Mouse (Mus musculus): ENCODE measurements around the gene Pabpn1l. TPM values are rescaled to one million over a fixed set of nuclear protein-coding genes. Genes with fewer than 3 reads are reported as not detected.
"Not testable (repeated sequence)": the region's sequence is repeated elsewhere in the genome, so short reads cannot be mapped to it uniquely, and the experiment has no call there.

The Pabpn1l gene
- total RNA-seq, 1 experiment from 2014 or later, result not detected

- ATAC-seq (ENCODE audit: extremely low read depth, insufficient number of reproducible peaks, low FRiP score, poor library complexity, severe bottlenecking), result no peak
Measured at GRCm38 (mm10) chr8:122651326-122651921, 28.9 kb upstream of the Pabpn1l start.

DNA sequence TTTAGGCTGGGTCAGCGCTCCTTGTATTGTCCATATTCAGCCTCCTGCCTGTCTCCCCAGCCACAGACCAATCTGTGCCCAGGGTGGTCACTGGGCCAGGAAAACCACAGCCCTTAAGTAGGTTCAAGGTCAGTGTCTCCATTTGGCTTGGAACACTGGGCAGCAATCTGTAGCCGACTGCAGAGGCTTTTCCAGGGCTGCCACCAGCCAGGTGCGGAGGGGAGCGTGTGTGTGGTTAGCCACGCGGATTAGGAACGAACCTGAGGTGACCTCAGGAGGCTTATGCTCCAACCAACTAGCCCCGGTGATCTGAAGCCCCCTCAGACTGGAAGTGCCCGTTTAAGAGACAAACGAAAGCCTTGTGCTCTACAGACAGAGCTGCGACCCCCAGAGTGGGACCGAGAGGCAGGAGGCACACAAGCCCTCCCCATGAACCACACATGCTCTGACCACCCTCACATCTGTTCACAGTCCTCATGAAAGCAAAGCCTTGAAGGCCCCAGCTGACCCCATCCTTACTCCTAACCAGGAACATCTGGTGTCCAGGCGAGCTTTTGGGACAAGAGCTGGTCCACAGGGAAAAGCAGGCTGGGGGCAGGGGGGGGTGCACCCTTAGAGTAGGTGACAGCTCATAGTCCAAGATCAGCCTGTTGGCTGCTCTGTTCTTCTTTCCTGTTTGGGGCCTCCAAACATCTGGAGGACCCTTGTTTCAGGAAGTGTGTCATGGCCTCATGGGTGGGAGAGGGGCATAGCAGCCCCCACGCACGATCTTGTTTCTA, 25.8 kb upstream of the Pabpn1l start:
- no peak for ATAC-seq (ENCODE audit: extremely low read depth, insufficient number of reproducible peaks, low FRiP score, poor library complexity, severe bottlenecking)

- no peak for ATAC-seq (ENCODE audit: extremely low read depth, insufficient number of reproducible peaks, low FRiP score, poor library complexity, severe bottlenecking)
Measured at GRCm38 (mm10) chr8:122646337-122646736, 23.8 kb upstream of the Pabpn1l start.

DNA sequence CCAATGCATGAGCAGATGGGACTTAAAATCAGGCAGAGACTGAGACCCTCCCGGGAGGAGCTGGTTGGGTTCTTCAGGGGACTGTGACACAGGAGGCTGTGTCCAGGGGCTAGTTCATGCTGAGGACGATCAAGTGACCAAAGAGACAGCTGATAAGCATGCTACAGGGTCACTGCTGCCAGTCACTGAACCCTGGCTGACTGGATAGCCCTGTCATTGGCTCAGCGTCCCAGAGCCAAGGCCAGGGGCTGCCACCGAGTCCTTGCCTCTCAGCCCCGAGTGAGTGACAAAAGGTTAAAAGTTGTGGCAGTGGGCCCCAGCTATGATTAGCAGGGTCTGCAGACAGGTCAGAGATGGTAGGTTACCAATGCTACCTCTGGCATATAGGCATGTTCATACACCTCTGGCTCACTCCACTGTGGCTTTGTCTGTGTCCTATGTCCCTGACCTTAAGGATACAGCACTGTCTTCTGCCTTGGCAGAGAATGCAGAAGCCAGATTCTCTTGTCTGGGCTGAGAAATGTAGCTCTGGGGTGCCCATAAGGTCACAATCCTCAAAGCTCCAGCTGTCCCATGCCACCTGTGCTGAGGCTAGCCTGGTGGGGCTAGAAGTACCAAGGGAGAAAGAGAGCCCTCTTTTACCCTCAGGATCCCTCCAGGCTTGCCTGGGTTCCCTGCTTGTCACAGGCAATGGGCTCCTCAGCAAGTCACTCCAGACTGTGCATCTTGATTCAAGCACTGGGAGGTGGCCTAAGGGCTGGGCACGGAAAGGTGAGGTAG, 21.8 kb upstream of the Pabpn1l start:
- ATAC-seq (ENCODE audit: extremely low read depth, insufficient number of reproducible peaks, low FRiP score, poor library complexity, severe bottlenecking), result no peak

- ATAC-seq (ENCODE audit: extremely low read depth, insufficient number of reproducible peaks, low FRiP score, poor library complexity, severe bottlenecking), result no peak
Measured at GRCm38 (mm10) chr8:122642071-122642470, 19.5 kb upstream of the Pabpn1l start.

GRCm38 (mm10) chr8:122641406-122641805, 18.9 kb upstream of the Pabpn1l start:
- ATAC-seq (ENCODE audit: extremely low read depth, insufficient number of reproducible peaks, low FRiP score, poor library complexity, severe bottlenecking), result no peak

GRCm38 (mm10) chr8:122640825-122641224, 18.3 kb upstream of the Pabpn1l start:
- ATAC-seq (ENCODE audit: extremely low read depth, insufficient number of reproducible peaks, low FRiP score, poor library complexity, severe bottlenecking), result no peak

DNA sequence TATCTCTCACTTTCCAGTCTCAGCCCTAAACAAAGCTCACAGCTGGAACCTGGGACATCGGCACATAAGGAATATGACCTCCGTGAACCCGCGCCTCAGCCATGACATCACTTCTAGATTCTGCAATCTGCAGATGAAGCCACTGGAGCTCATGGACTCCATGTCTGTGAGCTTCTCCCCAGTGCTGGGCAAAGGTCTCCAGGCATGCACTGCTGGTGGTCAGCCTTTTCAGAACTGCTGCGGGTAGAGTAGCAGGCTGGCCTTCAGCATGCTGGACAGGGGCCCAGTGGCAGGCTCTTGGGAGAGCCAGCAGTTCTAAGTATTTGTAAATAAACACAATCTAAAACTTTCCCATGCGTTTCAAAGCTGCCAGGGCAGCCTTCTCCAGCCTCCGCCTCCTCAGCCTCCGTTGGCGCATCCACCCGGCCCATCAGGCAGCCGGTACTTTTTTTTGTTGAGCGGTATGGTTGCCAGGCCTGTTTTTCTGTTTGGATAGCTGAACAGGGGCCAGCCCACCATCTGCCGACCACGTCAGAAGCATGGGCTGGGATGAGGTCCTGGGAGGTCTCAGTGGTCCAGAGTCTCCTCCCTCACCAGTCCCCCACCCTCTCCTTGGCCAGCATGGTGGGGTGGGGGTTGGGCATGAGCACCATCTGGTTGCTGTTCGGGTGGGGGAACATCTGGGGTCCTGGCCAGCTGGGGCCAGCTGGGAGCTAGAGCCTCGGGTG, 17.1 kb upstream of the Pabpn1l start:
- ATAC-seq (ENCODE audit: extremely low read depth, insufficient number of reproducible peaks, low FRiP score, poor library complexity, severe bottlenecking), result no peak

DNA sequence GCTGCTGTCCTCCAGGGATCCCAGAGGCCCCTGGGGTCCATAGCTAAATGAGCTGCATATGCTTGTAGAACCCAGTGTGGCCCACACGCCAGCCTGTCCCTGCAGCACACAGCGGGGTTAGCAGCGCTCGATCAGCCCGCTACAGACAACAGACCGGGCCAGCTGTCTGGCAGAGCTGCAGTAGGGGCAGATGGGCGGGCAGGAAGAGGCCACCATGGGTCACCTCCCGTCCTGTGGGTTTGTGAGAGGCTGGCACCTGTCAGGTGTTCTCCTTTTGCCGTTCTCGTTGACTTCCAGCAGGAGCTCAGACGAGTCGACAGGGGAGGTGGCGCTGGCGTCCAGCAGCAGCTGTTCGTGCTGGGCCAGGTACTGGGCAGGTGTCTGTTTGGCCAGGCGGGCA, 16.1 kb upstream of the Pabpn1l start:
- ATAC-seq (ENCODE audit: extremely low read depth, insufficient number of reproducible peaks, low FRiP score, poor library complexity, severe bottlenecking), result no peak

DNA sequence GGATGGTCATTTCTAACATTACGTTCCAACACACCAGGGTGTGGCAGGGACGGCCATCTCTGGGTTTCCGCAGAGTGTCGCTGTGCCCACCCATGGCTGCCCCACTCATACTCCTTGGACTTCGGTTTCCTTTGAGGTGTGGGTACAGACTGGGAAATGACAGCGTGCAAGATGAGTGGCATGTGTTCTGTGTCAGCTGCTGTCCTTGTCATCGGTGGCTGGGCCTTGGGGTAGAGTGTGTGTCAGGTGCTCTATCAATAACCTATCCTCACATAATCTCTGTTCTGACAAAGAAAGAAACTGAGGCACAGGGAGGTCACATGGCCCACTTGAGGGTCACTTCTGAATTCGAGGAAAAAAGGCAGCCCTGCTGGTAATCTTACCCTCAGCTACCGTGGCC, 14.7 kb upstream of the Pabpn1l start:
- ATAC-seq (ENCODE audit: extremely low read depth, insufficient number of reproducible peaks, low FRiP score, poor library complexity, severe bottlenecking), result no peak

DNA sequence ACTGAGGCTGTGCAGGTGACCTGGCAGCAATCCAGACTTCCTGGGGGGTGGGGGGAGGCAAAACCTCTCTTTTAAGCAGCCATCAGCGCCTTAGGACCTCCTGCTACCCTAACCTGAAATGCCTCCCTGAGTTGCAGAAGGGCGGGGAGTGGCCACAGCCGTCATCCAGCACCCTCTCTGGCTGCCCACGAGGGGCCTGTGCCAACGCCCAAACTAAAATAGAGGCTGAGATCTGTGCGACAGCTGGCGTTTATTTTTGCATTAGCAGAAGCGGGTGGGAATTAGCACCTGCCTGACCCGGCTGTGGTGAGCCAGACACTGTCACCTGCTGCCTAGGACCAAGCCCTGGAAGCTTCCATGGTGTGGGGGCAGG, 14.2 kb upstream of the Pabpn1l start:
- no peak for ATAC-seq (ENCODE audit: extremely low read depth, insufficient number of reproducible peaks, low FRiP score, poor library complexity, severe bottlenecking)

DNA sequence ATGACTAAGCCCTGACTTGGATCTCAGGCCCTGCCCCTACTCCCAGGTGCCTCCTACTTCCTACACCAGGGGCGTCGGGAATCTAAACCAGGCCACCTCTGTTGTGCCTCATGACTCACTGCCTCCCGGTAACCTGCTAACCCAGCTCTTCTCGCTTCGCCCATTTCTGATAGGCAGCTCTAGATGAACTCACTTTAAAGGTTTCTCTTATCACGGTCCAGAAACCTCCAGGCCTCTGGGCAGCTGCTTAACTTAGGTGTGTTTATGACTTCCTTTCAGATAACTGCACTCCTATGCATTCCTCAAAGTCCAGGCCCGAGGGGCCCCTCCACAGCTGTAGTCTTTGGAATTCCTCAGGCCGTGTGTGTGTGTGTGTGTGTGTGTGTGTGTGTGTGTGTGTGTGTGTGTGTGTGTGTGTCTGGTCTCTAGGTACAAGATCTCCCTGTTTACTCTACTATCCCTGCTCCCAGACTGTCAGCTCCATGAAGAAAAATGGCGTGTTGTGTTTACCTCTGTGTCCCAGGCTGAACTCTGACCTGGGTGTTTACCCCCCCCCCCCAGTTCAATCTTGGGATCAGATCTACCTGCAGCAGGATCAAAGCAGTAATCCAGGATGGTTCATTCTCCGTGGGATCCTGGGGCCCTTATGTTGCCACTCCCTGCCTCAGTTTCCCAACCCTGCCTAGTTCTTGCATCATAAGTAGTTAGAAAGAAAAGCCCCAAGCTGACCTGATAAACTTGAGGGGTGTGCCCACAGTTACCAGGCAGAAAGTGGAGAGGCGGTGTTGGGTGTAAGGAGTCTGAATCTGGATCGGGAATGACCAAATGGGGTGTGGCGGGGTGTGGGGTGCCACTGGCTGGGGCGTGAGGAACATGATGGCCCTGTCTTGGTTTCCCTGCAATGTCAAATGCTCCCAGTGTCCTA, 13.6 kb upstream of the Pabpn1l start:
- ATAC-seq (ENCODE audit: extremely low read depth, insufficient number of reproducible peaks, low FRiP score, poor library complexity, severe bottlenecking), result no peak

DNA sequence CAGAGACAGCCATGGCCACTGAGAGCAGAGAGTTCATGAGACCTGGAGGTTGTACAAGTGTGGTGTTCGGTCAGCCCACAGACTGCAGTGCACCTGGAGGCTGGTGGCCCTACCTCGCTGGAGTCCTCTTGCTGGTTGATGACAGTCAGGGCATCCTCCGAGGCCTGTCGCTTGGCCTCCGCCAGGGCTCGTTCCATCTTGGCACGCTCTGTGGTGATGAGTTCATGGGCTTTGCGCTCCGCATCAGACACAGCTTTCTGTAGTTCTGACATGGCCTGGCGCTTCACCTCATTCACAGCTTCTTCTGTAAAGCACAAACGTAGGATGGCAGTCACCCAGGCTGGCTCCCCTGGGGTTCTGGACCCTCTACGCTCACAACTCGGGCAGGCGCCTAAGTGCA, 10.7 kb upstream of the Pabpn1l start:
- no peak for ATAC-seq (ENCODE audit: extremely low read depth, insufficient number of reproducible peaks, low FRiP score, poor library complexity, severe bottlenecking)

- not testable (repeated sequence) for ATAC-seq (ENCODE audit: extremely low read depth, insufficient number of reproducible peaks, low FRiP score, poor library complexity, severe bottlenecking)
Measured at GRCm38 (mm10) chr8:122632134-122632533, 9.6 kb upstream of the Pabpn1l start.

GRCm38 (mm10) chr8:122630696-122631095, 8.2 kb upstream of the Pabpn1l start:
- ATAC-seq (ENCODE audit: extremely low read depth, insufficient number of reproducible peaks, low FRiP score, poor library complexity, severe bottlenecking), result no peak

- ATAC-seq (ENCODE audit: extremely low read depth, insufficient number of reproducible peaks, low FRiP score, poor library complexity, severe bottlenecking), result no peak
Measured at GRCm38 (mm10) chr8:122629388-122629787, 6.8 kb upstream of the Pabpn1l start.

DNA sequence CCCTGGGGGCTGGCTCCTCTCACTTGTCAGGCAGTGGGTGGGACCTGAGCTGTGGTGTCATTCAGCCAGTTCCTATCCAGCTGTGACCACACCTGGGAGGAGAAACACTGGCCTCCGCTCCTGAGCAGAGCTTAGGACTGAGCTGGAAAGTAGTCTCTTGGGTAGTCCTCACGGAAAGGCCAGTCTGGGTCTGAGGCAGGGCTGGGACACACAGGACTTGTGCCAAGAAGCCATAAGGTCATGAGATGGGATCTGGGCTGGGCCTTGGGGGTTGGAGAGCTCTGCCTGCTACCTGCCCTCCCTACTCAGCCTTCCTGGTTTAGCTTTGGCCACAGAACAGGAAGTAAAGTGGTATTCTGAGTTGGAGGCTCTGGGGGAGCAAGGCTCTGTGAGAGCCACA, 4.4 kb upstream of the Pabpn1l start:
- no peak for ATAC-seq (ENCODE audit: extremely low read depth, insufficient number of reproducible peaks, low FRiP score, poor library complexity, severe bottlenecking)

- no peak for ATAC-seq (ENCODE audit: extremely low read depth, insufficient number of reproducible peaks, low FRiP score, poor library complexity, severe bottlenecking)
Measured at GRCm38 (mm10) chr8:122625811-122626210, 3.3 kb upstream of the Pabpn1l start.

Measured in neutrophil, adult 5-6 weeks (primary cell).